Mouse (Mus musculus) liver, adult 2 months (tissue): Measurements from ENCODE around the gene Arhgef2.

Experiments
- CTCF ChIP-seq: fragments of 200-500 bp; IDR thresholded peaks from 2 replicates; pipeline ENCODE4 v1.5.1; 2011; ENCODE audit warnings: low read depth, low read length, control low read depth
- POLR2A ChIP-seq: fragments of 200-500 bp; IDR thresholded peaks from 2 replicates; pipeline ENCODE4 v1.6.1; 2011; ENCODE audit warnings: low read length, control low read depth; ENCODE audit not compliant: insufficient read depth; ENCODE audit errors: extremely low read depth

- TF ChIP-seq POLR2A: no peak
- no peak for TF ChIP-seq CTCF
These were observed 9.4 kb downstream of the Arhgef2 start for GRCm38 (mm10) chr3:88615117-88615516.
